Mouse (Mus musculus) CD4-positive, CD25-positive, alpha-beta regulatory T cell, adult 2 months (primary cell): ENCODE data around the gene Fam172a.

Source experiments
- DNase-seq: peaks from one replicate; pipeline ENCODE4 v3.0.0-alpha.2; 2012; ENCODE audit warnings: low read depth, low spot score

Fam172a gene

GRCm38 (mm10) chr13:78179312-78180097, 477.7 kb downstream of the Fam172a start:
- DNase-seq, result no peak

- DNase-seq, result no peak
Measured at GRCm38 (mm10) chr13:78180261-78180660, 478.4 kb downstream of the Fam172a start.

GRCm38 (mm10) chr13:78181071-78181929, 479.5 kb downstream of the Fam172a start:
- DNase-seq, result no peak

GRCm38 (mm10) chr13:78181930-78182558, 480.2 kb downstream of the Fam172a start:
- no peak for DNase-seq

- DNase-seq, result no peak
Measured at GRCm38 (mm10) chr13:78183004-78183403, 481.2 kb downstream of the Fam172a start.

- no peak for DNase-seq
Measured at GRCm38 (mm10) chr13:78183986-78184385, 482.2 kb downstream of the Fam172a start.

GRCm38 (mm10) chr13:78184786-78185466, 483.1 kb downstream of the Fam172a start:
- no peak for DNase-seq

GRCm38 (mm10) chr13:78186340-78186946, 484.6 kb downstream of the Fam172a start:
- peak; percentile 43 for DNase-seq

- no peak for DNase-seq
Measured at GRCm38 (mm10) chr13:78187833-78188232, 486.0 kb downstream of the Fam172a start.

- DNase-seq, result no peak
Measured at GRCm38 (mm10) chr13:78189586-78189985, 487.8 kb downstream of the Fam172a start.

GRCm38 (mm10) chr13:78193211-78193610, 491.4 kb downstream of the Fam172a start:
- no peak for DNase-seq

- no peak for DNase-seq
Measured at GRCm38 (mm10) chr13:78194135-78194849, 492.5 kb downstream of the Fam172a start.

- no peak for DNase-seq
Measured at GRCm38 (mm10) chr13:78194850-78195600, 493.2 kb downstream of the Fam172a start.

GRCm38 (mm10) chr13:78195601-78196115, 493.8 kb downstream of the Fam172a start:
- DNase-seq, result no peak

- no peak for DNase-seq
Measured at GRCm38 (mm10) chr13:78196236-78196796, 494.5 kb downstream of the Fam172a start.

- DNase-seq, result no peak
Measured at GRCm38 (mm10) chr13:78197286-78197818, 495.5 kb downstream of the Fam172a start.

GRCm38 (mm10) chr13:78197819-78198390, 496.1 kb downstream of the Fam172a start:
- DNase-seq, result no peak

GRCm38 (mm10) chr13:78198391-78198870, 496.6 kb downstream of the Fam172a start:
- no peak for DNase-seq
